Mouse (Mus musculus) embryo, embryonic 10.5 days (tissue): ENCODE results near the gene B230104I21Rik.

Experiments
- DNase-seq: peaks from one replicate; pipeline ENCODE4 v3.0.0-alpha.2; 2015; ENCODE audit warnings: low spot score

The B230104I21Rik gene

DNA sequence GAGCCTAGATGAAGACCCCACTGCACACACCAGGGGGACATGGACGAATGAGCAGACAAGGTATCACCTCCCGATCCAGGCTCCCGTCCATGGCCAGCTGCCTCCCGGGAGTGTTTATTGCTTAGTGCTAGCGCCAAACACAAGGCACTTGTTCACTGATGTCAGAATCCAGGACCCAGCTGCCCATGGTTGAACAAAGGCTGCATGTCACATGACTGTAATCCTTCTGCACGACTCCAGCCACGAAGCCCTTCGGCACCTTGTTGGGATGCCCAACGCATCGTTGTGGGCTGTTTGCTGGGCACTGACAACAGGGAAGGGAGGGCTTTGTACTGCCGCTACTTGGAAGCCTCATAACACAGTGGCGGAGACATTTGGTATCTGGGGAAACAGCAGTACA is at the start of gene B230104I21Rik:
Gene B230104I21Rik (plus strand): TSS at position 367 of the 400 bp plus-strand sequence.
- no peak for DNase-seq

GRCm38 (mm10) chr4:154293735-154294201 is 42.2 kb upstream of the B230104I21Rik start:
- DNase-seq: peak; percentile 43

GRCm38 (mm10) chr4:154294262-154294731 is 41.6 kb upstream of the B230104I21Rik start:
- DNase-seq: peak; percentile 36

- peak; percentile 75 for DNase-seq
These were observed 38.2 kb upstream of the B230104I21Rik start for GRCm38 (mm10) chr4:154297761-154298160.

DNA sequence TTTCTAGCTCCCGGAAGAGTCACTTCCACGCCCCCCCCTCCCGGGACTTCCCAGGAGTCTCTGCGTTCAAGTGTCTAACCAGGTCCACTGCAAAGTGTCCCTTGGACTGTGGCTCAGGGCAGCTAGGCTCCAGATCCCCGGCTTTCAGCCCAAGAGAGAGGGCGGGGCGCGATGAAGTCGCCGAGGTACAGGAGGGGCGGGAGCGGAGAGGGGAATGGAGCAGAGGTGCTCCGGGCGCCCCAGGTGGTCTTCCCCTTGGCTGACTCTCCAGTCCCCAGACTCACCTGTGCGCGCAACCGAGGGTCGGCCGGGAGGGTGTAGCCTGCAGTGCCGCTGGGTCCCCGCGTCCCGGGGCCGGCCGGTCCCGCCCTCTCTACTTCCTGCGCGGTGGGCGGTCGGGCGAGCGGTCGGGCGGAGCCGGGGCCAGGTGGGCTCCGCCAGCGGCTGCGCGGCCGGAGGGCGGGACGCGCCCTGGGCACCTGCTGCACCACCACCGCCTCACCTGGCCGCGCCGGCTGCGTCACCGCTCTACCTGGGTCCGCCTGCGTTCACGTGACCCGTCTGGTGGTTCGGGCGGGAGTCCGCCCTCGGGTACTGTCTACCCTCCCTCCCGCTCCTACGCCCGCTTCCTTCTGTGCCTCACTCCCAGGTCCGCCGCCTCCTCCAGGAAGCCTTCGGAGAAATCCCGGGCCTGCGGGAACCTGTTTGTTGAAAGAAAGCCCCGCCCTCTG is 36.2 kb upstream of the B230104I21Rik start:
- DNase-seq: peak; percentile 47

GRCm38 (mm10) chr4:154301466-154301881 is 34.5 kb upstream of the B230104I21Rik start, which contains the start of gene Arhgef16:
Gene Arhgef16, minus strand, starts transcription at chr4:154301676.
- peak; percentile 83 for DNase-seq

GRCm38 (mm10) chr4:154309131-154309530 is 26.8 kb upstream of the B230104I21Rik start:
- DNase-seq: no peak

- no peak for DNase-seq
These were observed 25.2 kb upstream of the B230104I21Rik start for GRCm38 (mm10) chr4:154310576-154311262.

DNA sequence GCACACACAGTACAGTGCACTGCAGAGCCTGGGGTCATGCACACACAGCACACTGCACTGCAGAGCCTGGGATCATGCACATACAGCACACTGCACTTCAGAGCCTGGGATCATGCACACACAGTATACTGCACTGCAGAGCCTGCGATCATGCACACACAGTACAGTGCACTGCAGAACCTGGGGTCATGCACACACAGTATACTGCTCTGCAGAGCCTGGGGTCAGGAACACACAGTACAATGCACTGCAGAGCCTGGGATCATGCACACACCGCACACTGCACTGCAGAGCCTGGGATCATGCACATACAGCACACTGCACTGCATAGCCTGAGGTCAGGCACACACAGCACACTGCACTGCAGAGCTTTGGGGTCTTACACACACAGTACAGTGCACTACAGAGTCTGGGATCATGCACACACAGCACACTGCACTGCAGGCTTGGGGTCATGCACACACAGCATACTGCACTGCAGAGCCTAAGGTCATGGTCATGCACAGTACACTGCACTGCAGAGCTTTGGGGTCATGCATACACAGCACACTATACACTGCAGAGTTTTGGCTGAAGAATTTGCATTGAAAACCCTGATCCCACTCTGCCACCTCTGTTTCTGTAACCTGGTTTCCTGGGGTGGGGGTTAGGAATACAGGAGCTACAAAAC is 23.6 kb upstream of the B230104I21Rik start:
- DNase-seq: no peak

GRCm38 (mm10) chr4:154312935-154313621 is 22.8 kb upstream of the B230104I21Rik start:
- no peak for DNase-seq

- no peak for DNase-seq
These were observed 22.3 kb upstream of the B230104I21Rik start for GRCm38 (mm10) chr4:154313622-154313967.

DNA sequence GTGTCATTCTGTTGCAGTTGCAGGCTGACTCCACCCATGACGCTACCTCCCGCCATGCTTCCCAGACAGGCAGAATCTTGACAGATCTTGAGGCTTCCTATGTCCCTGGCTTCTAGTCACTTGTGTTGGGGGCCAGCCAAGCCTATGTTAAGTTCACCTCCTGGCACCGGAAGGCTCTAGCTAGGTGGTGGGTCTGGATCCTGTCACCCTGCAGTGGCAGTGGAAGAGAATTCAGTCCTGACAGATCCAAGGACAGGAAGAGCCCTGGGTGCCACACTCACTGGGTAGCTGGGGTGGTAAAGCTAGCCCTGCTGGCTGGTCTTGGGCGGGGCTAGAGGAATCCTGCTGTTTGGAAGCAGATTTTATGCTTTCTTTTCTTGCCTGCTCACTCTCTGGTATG is 10.5 kb upstream of the B230104I21Rik start:
- no peak for DNase-seq

- DNase-seq: no peak
These were observed 7.5 kb upstream of the B230104I21Rik start for GRCm38 (mm10) chr4:154328431-154328830.

- DNase-seq: peak; percentile 93
These were observed 7.1 kb upstream of the B230104I21Rik start for GRCm38 (mm10) chr4:154328836-154329235.

GRCm38 (mm10) chr4:154330001-154330400 is 5.9 kb upstream of the B230104I21Rik start:
- no peak for DNase-seq

GRCm38 (mm10) chr4:154331271-154331670 is 4.7 kb upstream of the B230104I21Rik start:
- DNase-seq: no peak

- DNase-seq: no peak
These were observed 2.6 kb upstream of the B230104I21Rik start for GRCm38 (mm10) chr4:154333300-154333699.

DNA sequence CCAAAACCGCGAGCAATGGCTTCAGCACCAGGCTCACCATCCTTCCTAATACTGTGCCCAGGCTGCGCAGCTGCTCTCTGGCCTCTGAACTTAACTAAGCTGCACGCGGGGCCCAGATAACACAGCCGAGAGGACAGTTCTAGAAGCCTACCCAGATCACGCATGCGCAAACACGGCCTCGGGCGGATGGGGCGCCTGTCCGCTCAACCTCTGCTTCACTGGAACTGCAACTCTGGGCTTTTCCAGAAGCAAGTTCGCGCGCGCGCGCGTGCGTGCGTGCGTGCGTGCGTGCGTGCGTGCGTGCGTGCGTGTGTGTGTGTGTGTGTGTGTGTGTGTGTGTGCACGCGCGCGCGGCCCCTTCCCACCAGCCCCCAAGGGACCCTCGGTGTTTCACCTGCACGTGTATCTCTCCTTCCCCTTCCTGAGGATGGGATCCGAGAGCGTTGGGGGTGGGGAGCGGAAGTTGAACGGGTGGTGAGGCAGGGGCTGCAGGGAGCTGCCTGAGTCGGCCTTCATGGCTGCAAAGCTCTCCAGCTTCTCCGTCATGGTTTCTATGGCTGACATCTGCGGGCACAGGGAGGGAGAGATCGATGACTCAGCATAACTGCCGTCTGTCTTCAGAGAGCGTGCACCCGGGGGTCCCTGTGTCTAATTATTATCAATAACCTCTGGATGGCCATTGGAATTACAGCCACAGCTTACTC is 1.1 kb upstream of the B230104I21Rik start:
- no peak for DNase-seq

DNA sequence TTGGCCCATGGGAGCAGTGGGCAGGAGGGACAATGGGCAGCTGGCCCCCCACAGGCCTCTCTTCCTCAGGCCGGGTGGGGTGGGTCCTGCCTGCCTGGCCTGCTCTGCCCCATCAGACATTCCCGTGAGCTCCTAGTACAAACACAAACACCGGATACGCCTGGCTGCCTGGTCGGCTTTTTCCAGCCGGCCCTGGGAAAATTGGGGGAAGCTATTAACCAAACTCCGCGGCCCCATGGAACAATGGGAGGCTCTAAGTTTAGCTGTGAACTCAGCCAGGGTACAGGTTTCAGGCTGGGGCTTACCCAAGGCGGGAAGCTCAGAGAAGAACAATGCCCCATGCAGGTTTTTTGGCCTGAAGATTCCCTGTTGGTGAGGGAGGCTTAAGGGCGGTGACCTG is 723 bp downstream of the B230104I21Rik start:
- DNase-seq: no peak

DNA sequence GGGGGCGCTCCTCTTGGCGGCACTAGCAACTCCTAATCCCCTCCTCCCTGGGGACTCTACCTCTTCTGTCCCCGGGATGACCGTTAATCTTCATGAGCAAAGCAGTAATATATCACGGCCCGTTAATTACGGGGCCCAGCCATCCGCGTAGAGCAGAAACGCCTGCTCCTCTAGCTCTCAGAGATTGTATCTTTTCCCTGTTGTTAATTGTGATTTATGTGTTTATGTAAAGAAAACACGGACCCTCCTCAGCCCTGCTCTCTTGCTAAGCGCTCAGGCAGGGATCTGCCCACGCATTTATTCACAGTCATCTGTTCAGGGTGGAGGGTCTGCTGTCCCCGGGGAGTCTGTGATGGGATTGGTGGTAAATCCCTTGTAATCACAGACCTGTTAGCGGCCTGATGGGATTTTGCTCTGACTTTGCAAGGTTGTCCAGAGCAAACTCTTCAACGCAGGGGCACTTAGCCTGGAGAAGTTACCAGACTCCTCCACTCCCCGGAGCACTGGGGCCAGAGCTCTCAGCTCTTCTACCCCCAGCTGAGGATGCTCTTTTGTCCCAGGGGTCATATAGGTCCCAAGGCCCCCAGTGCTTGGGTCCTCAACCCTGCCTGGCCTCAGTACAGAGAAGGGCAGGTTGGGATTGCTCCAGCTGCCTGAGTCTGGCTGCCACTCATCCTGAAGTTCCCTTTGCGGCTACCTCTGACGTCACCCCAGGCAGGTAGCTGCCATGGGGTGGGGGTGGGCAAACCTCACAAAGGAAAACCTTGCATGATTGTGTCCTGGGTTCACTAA is 11.0 kb downstream of the B230104I21Rik start:
- peak; percentile 66 for DNase-seq
